Mouse (Mus musculus): ENCODE measurements at regions not wholly inside any gene's neighbourhood (a gene's known extent, or its start where the extent isn't known, plus 50 kb on each side); places are given as distances from the start of the nearest gene placed in this dataset.

DNA sequence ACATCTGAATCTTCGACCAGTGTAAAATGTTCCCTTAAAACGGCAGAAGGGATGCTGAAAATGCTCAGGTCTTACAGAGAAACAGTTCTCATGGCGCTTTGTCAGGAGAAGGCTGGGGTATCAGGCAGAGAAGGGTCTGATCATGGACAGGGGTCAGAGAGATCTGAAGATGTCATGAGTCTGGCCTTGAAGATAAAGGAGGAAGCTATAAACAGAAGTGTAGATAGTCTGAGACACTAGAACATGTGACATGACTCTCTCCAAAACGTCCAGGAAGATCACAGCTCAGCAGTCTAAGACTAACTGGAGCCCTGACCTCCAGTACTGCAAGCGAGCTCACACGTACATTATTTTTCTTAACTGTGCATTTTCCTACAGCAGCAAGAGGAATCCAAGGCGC lies 302.3 kb downstream of the Irs2 start:
- no peaks in the 10 kb centered on the region for H3K27me3 ChIP-seq (ENCODE audit: control insufficient read depth in 1 of 2, insufficient read depth in 2 of 2, low read length in 2 of 2)
- H3K27ac ChIP-seq (ENCODE audit: control insufficient read depth, low read depth, low read length), result no peak overlapping the region
- no peak for DNase-seq (ENCODE audit: low read depth, low spot score)

GRCm38 (mm10) chr8:10702755-10703154 lies 305.5 kb downstream of the Irs2 start:
- Histone ChIP-seq H3K9me3 (replicated peaks; ENCODE audit: insufficient read depth, low read length) (no peaks in the 10 kb centered on the region), H3K4me1 (ENCODE audit: control insufficient read depth in 1 of 2, insufficient read depth in 2 of 2, low read length in 2 of 2) (no peaks in the 10 kb centered on the region), H3K9ac (ENCODE audit: control insufficient read depth, low read depth, low read length, poor library complexity, severe bottlenecking) (no peak overlapping the region), H3K27ac (ENCODE audit: control insufficient read depth, low read depth, low read length) (no peak overlapping the region), H3K4me3 (ENCODE audit: control insufficient read depth in 1 of 2, insufficient read depth in 1 of 2, low read depth in 2 of 2, low read length in 2 of 2) (no peak overlapping the region), H3K27me3 (ENCODE audit: control insufficient read depth in 1 of 2, insufficient read depth in 2 of 2, low read length in 2 of 2) (no peaks in the 10 kb centered on the region), H3K79me2 (ENCODE audit: control insufficient read depth, insufficient read depth, low read length, poor library complexity) (no peaks in the 10 kb centered on the region), H3K36me3 (ENCODE audit: control insufficient read depth in 1 of 2, insufficient read depth in 2 of 2, low read length in 2 of 2) (no peaks in the 10 kb centered on the region)
- DNase-seq (ENCODE audit: low read depth, low spot score), result no peak
- TF ChIP-seq EP300 (IDR thresholded peaks at IDR 0.05; ENCODE audit: low read depth in 1 of 2, low read length in 2 of 2) (no peak), ZC3H11A (IDR thresholded peaks at IDR 0.05; ENCODE audit: low read depth, low read length) (no peak), SMC3 (IDR thresholded peaks at IDR 0.05; ENCODE audit: low read depth, low read length) (no peak), BHLHE40 (IDR thresholded peaks at IDR 0.05; ENCODE audit: borderline replicate concordance, low read depth, low read length) (no peak), POLR2AphosphoS5 (IDR thresholded peaks at IDR 0.05; ENCODE audit: borderline replicate concordance, low read depth, low read length) (no peak)

More for the DNA sequence above, 302.3 kb downstream of the Irs2 start:
- Histone ChIP-seq H3K4me3 (ENCODE audit: control insufficient read depth in 1 of 2, insufficient read depth in 1 of 2, low read depth in 2 of 2, low read length in 2 of 2) (no peak overlapping the region), H3K9ac (ENCODE audit: control insufficient read depth, low read depth, low read length, poor library complexity, severe bottlenecking) (no peak overlapping the region), H3K4me1 (ENCODE audit: control insufficient read depth in 1 of 2, insufficient read depth in 2 of 2, low read length in 2 of 2) (no peaks in the 10 kb centered on the region), H3K9me3 (replicated peaks; ENCODE audit: insufficient read depth, low read length) (no peaks in the 10 kb centered on the region), H3K79me2 (ENCODE audit: control insufficient read depth, insufficient read depth, low read length, poor library complexity) (no peaks in the 10 kb centered on the region), H3K36me3 (ENCODE audit: control insufficient read depth in 1 of 2, insufficient read depth in 2 of 2, low read length in 2 of 2) (no peaks in the 10 kb centered on the region)
- TF ChIP-seq ZNF384 (IDR thresholded peaks at IDR 0.05; ENCODE audit: low read depth, low read length) (no peak), SMC3 (IDR thresholded peaks at IDR 0.05; ENCODE audit: low read depth, low read length) (no peak), POLR2AphosphoS5 (IDR thresholded peaks at IDR 0.05; ENCODE audit: borderline replicate concordance, low read depth, low read length) (no peak), BHLHE40 (IDR thresholded peaks at IDR 0.05; ENCODE audit: borderline replicate concordance, low read depth, low read length) (no peak), ZMIZ1 (IDR thresholded peaks at IDR 0.05; ENCODE audit: low read depth, low read length) (no peak), MAX (IDR thresholded peaks at IDR 0.05; ENCODE audit: low read length) (no peak), CTCF (IDR thresholded peaks at IDR 0.05 in 2 of 3, conservative IDR thresholded peaks at IDR 0.05 in 1 of 3; ENCODE audit: control insufficient read depth in 1 of 3, insufficient read depth in 1 of 3, low read depth in 2 of 3, low read length in 3 of 3, poor library complexity in 1 of 3, severe bottlenecking in 1 of 3) (no peak), ZKSCAN1 (IDR thresholded peaks at IDR 0.05; ENCODE audit: low read depth, low read length) (no peak), RCOR1 (IDR thresholded peaks at IDR 0.05; ENCODE audit: low read depth, low read length) (no peak), MXI1 (IDR thresholded peaks at IDR 0.05; ENCODE audit: low read depth, low read length) (no peak), NELFE (IDR thresholded peaks at IDR 0.05; ENCODE audit: low read depth, low read length) (no peak), GABPA (IDR thresholded peaks at IDR 0.05; ENCODE audit: low read depth, low read length) (no peak), GATA1 (IDR thresholded peaks at IDR 0.05; ENCODE audit: low read depth, low read length) (no peak), USF2 (IDR thresholded peaks at IDR 0.05; ENCODE audit: borderline replicate concordance in 1 of 2, insufficient read depth in 1 of 2, low read depth in 1 of 2, low read length in 2 of 2) (no peak), ZC3H11A (IDR thresholded peaks at IDR 0.05; ENCODE audit: low read depth, low read length) (no peak), TAL1 (IDR thresholded peaks at IDR 0.05; ENCODE audit: low read length) (no peak), SIN3A (IDR thresholded peaks at IDR 0.05; ENCODE audit: low read length) (no peak), CHD2 (IDR thresholded peaks at IDR 0.05; ENCODE audit: low read length) (no peak), MYC (IDR thresholded peaks at IDR 0.05; ENCODE audit: low read depth, low read length) (no peak), RAD21 (IDR thresholded peaks at IDR 0.05; ENCODE audit: low read depth, low read length) (no peak)
